Mouse (Mus musculus) cerebellum, adult (tissue): Measurements from ENCODE around the gene Mamstr.

Experiments
- ATAC-seq: cut with Nextera tagmentation; 2 replicates; pipeline ENCODE4 v1.9.2; 2017; ENCODE audit warnings: mild to moderate bottlenecking, moderate library complexity, mixed read lengths; ENCODE audit not compliant: insufficient number of reproducible peaks, low FRiP score, low TSS enrichment

The Mamstr gene

GRCm38 (mm10) chr7:45639561-45640027 is at the start of gene Mamstr:
Gene Mamstr, plus strand, starts transcription at chr7:45639977.
- no peak for ATAC-seq

- no peak for ATAC-seq
Measured at GRCm38 (mm10) chr7:45590874-45591273, 48.9 kb upstream of the Mamstr start.

GRCm38 (mm10) chr7:45591880-45592279 is 47.9 kb upstream of the Mamstr start:
- no peak for ATAC-seq

- no peak for ATAC-seq
Measured at GRCm38 (mm10) chr7:45593118-45593815, 46.5 kb upstream of the Mamstr start.

- no peak for ATAC-seq
Measured at GRCm38 (mm10) chr7:45595176-45595575, 44.6 kb upstream of the Mamstr start.

GRCm38 (mm10) chr7:45596107-45596506 is 43.7 kb upstream of the Mamstr start:
- ATAC-seq = no peak

- no peak for ATAC-seq
Measured at GRCm38 (mm10) chr7:45597013-45597412, 42.8 kb upstream of the Mamstr start.

- ATAC-seq = no peak
Measured at GRCm38 (mm10) chr7:45597527-45597926, 42.2 kb upstream of the Mamstr start.

- no peak for ATAC-seq
Measured at GRCm38 (mm10) chr7:45598960-45599879, 40.6 kb upstream of the Mamstr start.

- ATAC-seq = no peak
Measured at GRCm38 (mm10) chr7:45605704-45606289, 34.0 kb upstream of the Mamstr start.

- no peak for ATAC-seq
Measured at GRCm38 (mm10) chr7:45609511-45609910, 30.3 kb upstream of the Mamstr start.

- no peak for ATAC-seq
Measured at GRCm38 (mm10) chr7:45616277-45616676, 23.5 kb upstream of the Mamstr start.

- no peak; the same call in 1 of the 2 replicates for ATAC-seq
Measured at GRCm38 (mm10) chr7:45617042-45617695, 22.6 kb upstream of the Mamstr start, which contains the start of gene Fut1. Gene Fut1, plus strand, starts transcription at chr7:45617289.

GRCm38 (mm10) chr7:45618316-45618715 is 21.5 kb upstream of the Mamstr start:
- no peak for ATAC-seq

GRCm38 (mm10) chr7:45619592-45619991 is 20.2 kb upstream of the Mamstr start:
- no peak for ATAC-seq

GRCm38 (mm10) chr7:45621443-45621842 is 18.3 kb upstream of the Mamstr start, which contains the start of gene Izumo1:
Gene Izumo1, plus strand, starts transcription at chr7:45621811.
- no peak for ATAC-seq

GRCm38 (mm10) chr7:45623507-45623906 is 16.3 kb upstream of the Mamstr start:
- no peak for ATAC-seq

- ATAC-seq = no peak
Measured at GRCm38 (mm10) chr7:45624718-45625117, 15.1 kb upstream of the Mamstr start.

GRCm38 (mm10) chr7:45625481-45625880 is 14.3 kb upstream of the Mamstr start:
- no peak for ATAC-seq

GRCm38 (mm10) chr7:45626571-45627076 is 13.2 kb upstream of the Mamstr start:
- ATAC-seq = no peak
